Mouse (Mus musculus) midbrain, embryonic 11.5 days (tissue): ENCODE data around the gene Melk. TPM values are rescaled to one million over a fixed set of nuclear protein-coding genes. Genes with fewer than 3 reads are reported as not detected.

ENCODE experiments used
- ATAC-seq: fragments of 200-750 bp; cut with Nextera tagmentation; 2 replicates; pipeline ENCODE4 v1.8.0; 2017; ENCODE audit warnings: moderate TSS enrichment, moderate library complexity; ENCODE audit not compliant: low FRiP score
- DNase-seq: peaks from one replicate; pipeline ENCODE4 v3.0.0; 2015; ENCODE audit warnings: low spot score; ENCODE audit errors: missing footprints
- H3K27ac ChIP-seq: fragments of 300-500 bp; sonication (generic); 2 replicates; pipeline ENCODE4 v1.5.1; 2014; ENCODE audit warnings: low read depth, low read length
- H3K27me3 ChIP-seq: fragments of 300-500 bp; sonication (generic); 2 replicates; pipeline ENCODE4 v1.6.1; 2014; ENCODE audit warnings: mild to moderate bottlenecking, low read length, moderate library complexity, mixed read lengths; ENCODE audit not compliant: control insufficient read depth, insufficient read depth
- H3K36me3 ChIP-seq: fragments of 300-500 bp; sonication (generic); 2 replicates; pipeline ENCODE4 v1.6.1; 2014; ENCODE audit warnings: mild to moderate bottlenecking, low read length, moderate library complexity, mixed read lengths; ENCODE audit not compliant: control insufficient read depth, insufficient read depth
- H3K4me1 ChIP-seq: fragments of 300-500 bp; sonication (generic); 2 replicates; pipeline ENCODE4 v1.6.1; 2014; ENCODE audit warnings: low read length; ENCODE audit not compliant: control insufficient read depth, insufficient read depth
- H3K4me2 ChIP-seq: fragments of 300-500 bp; sonication (generic); 2 replicates; pipeline ENCODE4 v1.6.1; 2014; ENCODE audit warnings: mild to moderate bottlenecking, moderate library complexity
- H3K4me3 ChIP-seq: fragments of 300-500 bp; sonication (generic); 2 replicates; pipeline ENCODE4 v1.5.1; 2014; ENCODE audit warnings: low read depth, low read length
- H3K9ac ChIP-seq: fragments of 300-500 bp; sonication (generic); 2 replicates; pipeline ENCODE4 v1.6.1; 2014; ENCODE audit warnings: low read length
- H3K9me3 ChIP-seq: fragments of 300-500 bp; sonication (generic); 2 replicates; pipeline ENCODE4 v1.6.1; 2016; ENCODE audit warnings: low read length; ENCODE audit not compliant: control insufficient read depth
- WGBS: fragments of 180-500 bp; shearing (Covaris S2); extraction: QIAGEN DNeasy Blood & Tissue Kit; methylation state at CpG from one replicate; pipeline ENCODE4 v1.1.7; 2014; 5-methylcytosine and 5-hydroxymethylcytosine counted together
- polyA plus RNA-seq: library from polyadenylated mRNA; unstranded; fragments of >200 nt; fragmentation: Nextera tagmentation; extraction: Ambion mirVana; gene quantifications from 2 replicates; pipeline ENCODE4 v1.2.1, GENCODE M21; 2014

The Melk gene
- 71.6 and 74.8 TPM in 2 replicates for polyA plus RNA-seq

- H3K4me2 ChIP-seq = peak within 1 kb of the TSS; percentile 76
- peaks cover 2% of the 10 kb centered on the region; the same call in 1 of the 2 replicates for H3K36me3 ChIP-seq
- under 1% methylated on average over 41 of the region's 41 CpGs for WGBS
- peak within 1 kb of the TSS; percentile 88 for H3K9ac ChIP-seq
- H3K4me3 ChIP-seq = peak within 1 kb of the TSS; percentile 88
- peak; percentile 99 for DNase-seq
- peak; percentile 89 for ATAC-seq
- H3K4me1 ChIP-seq = peaks cover 11% of the 10 kb centered on the region
- no peaks in the 10 kb centered on the region for H3K9me3 ChIP-seq
- H3K27me3 ChIP-seq = no peaks in the 10 kb centered on the region
- H3K27ac ChIP-seq = peak within 1 kb of the TSS; percentile 20; the same call in 1 of the 2 replicates
Observed at GRCm38 (mm10) chr4:44300781-44301750, at the start of gene Melk. Melk (plus strand) TSS chr4:44300876.

DNA sequence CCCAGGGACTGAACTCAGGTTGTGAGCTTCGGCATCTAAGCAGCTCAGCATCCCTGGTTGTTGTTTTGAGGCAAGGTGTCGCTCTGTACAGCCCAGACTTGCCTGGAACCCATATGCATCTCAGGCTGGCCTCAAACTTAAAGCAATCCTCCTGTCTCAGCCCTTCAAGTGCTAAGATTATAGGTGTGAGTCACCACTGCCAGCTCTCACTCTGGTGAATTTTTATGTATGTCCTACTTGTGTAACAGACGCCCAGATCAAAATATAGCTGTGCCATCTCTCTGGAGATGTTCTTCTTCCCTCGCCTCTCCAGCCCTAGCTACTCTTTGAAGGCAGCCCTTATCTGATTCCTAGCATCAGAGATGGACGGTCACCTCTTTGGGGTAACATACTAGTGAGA is 49.2 kb upstream of the Melk start:
- no peak overlapping the region for H3K9ac ChIP-seq
- H3K4me3 ChIP-seq = no peak overlapping the region
- H3K4me2 ChIP-seq = no peak overlapping the region
- H3K36me3 ChIP-seq = no peaks in the 10 kb centered on the region
- DNase-seq (peak; percentile 60), ATAC-seq (no peak)
- no peak overlapping the region for H3K27ac ChIP-seq
- H3K9me3 ChIP-seq = no peaks in the 10 kb centered on the region
- WGBS = 84% methylated on average over 5 of the region's 5 CpGs
- peaks cover 26% of the 10 kb centered on the region for H3K4me1 ChIP-seq
- H3K27me3 ChIP-seq = no peaks in the 10 kb centered on the region

DNA sequence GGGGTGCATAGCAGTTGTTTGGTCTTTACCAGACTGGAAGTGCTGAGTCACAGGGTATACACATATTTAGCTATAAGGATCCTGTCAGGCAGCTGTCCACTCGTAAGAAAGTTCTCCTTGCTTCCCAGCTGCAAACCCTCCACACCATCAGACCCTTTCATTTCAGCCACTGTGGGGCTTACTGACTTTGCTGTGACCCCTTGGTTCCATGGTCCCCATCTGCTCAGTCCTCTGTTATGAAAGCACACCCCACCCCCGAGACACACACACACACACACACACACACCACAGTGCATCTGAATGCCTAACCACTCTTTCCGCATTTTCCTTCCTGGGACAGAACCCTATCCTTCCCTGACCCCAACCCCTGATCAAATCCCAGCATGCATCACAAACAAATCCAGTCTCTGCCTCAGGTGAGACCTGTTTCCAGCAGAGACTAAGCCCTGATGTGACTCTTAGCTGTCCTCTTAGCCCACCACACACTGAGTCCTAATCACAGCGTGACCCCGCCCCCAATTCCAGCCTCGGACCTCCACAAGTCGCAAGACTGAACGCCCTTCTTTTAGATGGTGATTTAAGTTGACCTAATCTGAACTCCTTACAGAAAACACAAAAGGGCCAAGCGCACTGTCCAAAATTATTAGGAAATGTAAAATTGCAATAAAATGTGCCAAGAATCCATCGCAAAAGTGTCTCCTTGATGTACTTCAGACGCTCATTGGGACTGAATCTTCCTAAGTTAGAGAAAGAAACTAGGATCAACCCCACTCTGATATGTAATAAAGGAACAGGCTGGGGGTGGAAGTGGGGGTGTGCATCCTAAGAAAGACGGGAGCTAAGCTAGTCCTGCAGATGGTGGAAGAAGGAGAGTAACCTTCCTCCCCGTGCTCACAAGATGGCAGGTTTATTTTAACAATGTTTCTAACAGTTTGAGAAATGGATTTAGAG is 48.4 kb upstream of the Melk start:
- H3K4me2 ChIP-seq = peak overlapping the region; percentile 32; the same call in 1 of the 2 replicates
- no peak overlapping the region for H3K9ac ChIP-seq
- peaks cover 23% of the 10 kb centered on the region for H3K4me1 ChIP-seq
- no peak overlapping the region for H3K4me3 ChIP-seq
- no peak overlapping the region for H3K27ac ChIP-seq
- 8% methylated on average over 13 of the region's 13 CpGs for WGBS
- peak; percentile 83 for DNase-seq
- H3K36me3 ChIP-seq = no peaks in the 10 kb centered on the region
- no peak for ATAC-seq
- H3K27me3 ChIP-seq = no peaks in the 10 kb centered on the region
- no peaks in the 10 kb centered on the region for H3K9me3 ChIP-seq

GRCm38 (mm10) chr4:44253191-44253590 is 47.5 kb upstream of the Melk start:
- peak; percentile 84 for DNase-seq
- Histone ChIP-seq H3K36me3 (no peaks in the 10 kb centered on the region), H3K27me3 (no peaks in the 10 kb centered on the region), H3K4me3 (no peak overlapping the region), H3K9ac (no peak overlapping the region), H3K27ac (no peak overlapping the region), H3K4me1 (peaks cover 17% of the 10 kb centered on the region), H3K9me3 (no peaks in the 10 kb centered on the region), H3K4me2 (peak overlapping the region; percentile 32)
- 12% methylated on average over 6 of the region's 6 CpGs for WGBS
- ATAC-seq = no peak

DNA sequence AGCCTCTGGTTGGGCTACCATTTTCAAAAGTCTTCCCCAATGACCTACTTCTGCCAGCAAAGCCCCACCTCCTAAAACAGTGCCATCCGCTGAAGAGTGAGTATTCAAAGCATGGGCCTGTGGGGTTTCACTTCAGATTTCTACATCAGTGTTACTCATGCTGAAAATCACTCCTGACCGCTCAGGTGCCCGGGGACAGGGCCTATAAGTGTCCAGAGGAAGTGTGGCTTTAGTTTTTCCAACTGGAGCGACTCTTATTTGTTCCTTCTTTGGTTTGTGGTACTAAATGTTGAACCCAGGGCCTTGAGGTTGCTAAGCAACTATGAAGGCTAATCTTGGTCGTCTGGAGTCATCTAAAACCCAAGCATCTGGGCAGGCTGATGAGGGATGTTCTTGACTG is 46.1 kb upstream of the Melk start:
- Histone ChIP-seq H3K4me3 (no peak overlapping the region), H3K27me3 (no peaks in the 10 kb centered on the region), H3K9me3 (no peaks in the 10 kb centered on the region), H3K36me3 (no peaks in the 10 kb centered on the region), H3K27ac (no peak overlapping the region), H3K4me1 (peaks cover 17% of the 10 kb centered on the region), H3K9ac (no peak overlapping the region), H3K4me2 (no peak overlapping the region)
- ATAC-seq (no peak), DNase-seq (no peak)
- WGBS = 77% methylated on average over 5 of the region's 5 CpGs

GRCm38 (mm10) chr4:44259126-44259525 is 41.5 kb upstream of the Melk start:
- Histone ChIP-seq H3K4me1 (no peaks in the 10 kb centered on the region), H3K27ac (no peak overlapping the region), H3K36me3 (no peaks in the 10 kb centered on the region), H3K27me3 (no peaks in the 10 kb centered on the region), H3K4me2 (no peak overlapping the region), H3K4me3 (no peak overlapping the region), H3K9ac (no peak overlapping the region), H3K9me3 (no peaks in the 10 kb centered on the region)
- ATAC-seq (no peak), DNase-seq (peak; percentile 62)
- 89% methylated on average over 4 of the region's 4 CpGs for WGBS

GRCm38 (mm10) chr4:44260244-44260643 is 40.4 kb upstream of the Melk start:
- WGBS = 7% methylated on average over 10 of the region's 10 CpGs
- Histone ChIP-seq H3K9ac (no peak overlapping the region), H3K27ac (no peak overlapping the region), H3K4me3 (no peak overlapping the region), H3K4me1 (no peaks in the 10 kb centered on the region), H3K36me3 (no peaks in the 10 kb centered on the region), H3K27me3 (no peaks in the 10 kb centered on the region), H3K4me2 (no peak overlapping the region), H3K9me3 (no peaks in the 10 kb centered on the region)
- DNase-seq (peak; percentile 93), ATAC-seq (no peak)

- WGBS = 86% methylated on average over 3 of the region's 3 CpGs
- no peaks in the 10 kb centered on the region for H3K9me3 ChIP-seq
Observed at GRCm38 (mm10) chr4:44265500-44265899, 35.2 kb upstream of the Melk start.

More at GRCm38 (mm10) chr4:44265500-44265899, 35.2 kb upstream of the Melk start:
- Histone ChIP-seq H3K4me3 (no peak overlapping the region), H3K27me3 (no peaks in the 10 kb centered on the region), H3K27ac (no peak overlapping the region), H3K36me3 (no peaks in the 10 kb centered on the region), H3K4me2 (no peak overlapping the region), H3K9ac (no peak overlapping the region), H3K4me1 (no peaks in the 10 kb centered on the region)
- ATAC-seq (no peak), DNase-seq (no peak)
